Mouse (Mus musculus): ENCODE data around the gene Cldnd2.

- TF ChIP-seq GATA1 (IDR thresholded peaks at IDR 0.05; ENCODE audit: borderline replicate concordance, low read length) (no peak), FLI1 (IDR thresholded peaks at IDR 0.05; ENCODE audit: low read length) (no peak)
Measured at GRCm38 (mm10) chr7:43454371-43454770, 13.8 kb downstream of the Cldnd2 start.
